25 mouse cellular contexts compared by ENCODE assay signal in the genomic region with DNA sequence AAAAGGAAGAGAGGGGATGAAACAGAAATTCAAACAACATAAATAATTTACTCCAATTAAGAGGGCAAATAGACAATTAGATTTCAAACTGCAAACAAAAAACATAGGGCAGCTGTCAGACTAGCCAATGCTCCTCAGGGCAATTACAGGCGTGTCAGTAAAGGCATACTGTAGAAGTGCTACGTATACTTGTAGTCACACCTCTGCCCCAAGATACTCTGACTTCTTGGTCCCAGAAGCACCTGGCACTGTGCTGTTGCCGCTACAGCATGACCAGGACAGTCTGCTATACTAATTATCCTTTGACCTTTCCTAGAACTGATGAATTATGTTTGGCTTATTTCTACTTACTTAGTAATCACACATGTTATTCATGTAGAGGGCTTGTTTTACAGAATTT. TPM values are rescaled to one million over a fixed set of nuclear protein-coding genes. Genes with fewer than 3 reads are reported as not detected.
DNase-seq lines count a peak whose midpoint lies in the region; ATAC-seq and TF ChIP-seq lines count a peak whose summit lies in the region.
"Had no signal": no experiment of that assay in that cellular context is flagged by ENCODE, and none has a peak within 500 bp of the region (broad histone marks: within the 10 kb centered on the region; RNA-seq: fewer than 3 reads in every experiment).

No protein-coding gene starts in this region.

- DNase-seq in heart, adult 11 months: peak; percentile 9
- DNase-seq in kidney, adult 2 months: peak; percentile 15
- no peak for DNase-seq in kidney, postnatal 25 days
- no peak for DNase-seq in neural tube, embryonic 10.5 days (ENCODE audit: extremely low spot score, low spot score)
- no peak for DNase-seq in lung, adult 2 months
- DNase-seq: adrenal gland, adult 8-10 months; adrenal gland, postnatal 36 days; B cell, adult 2 months; cerebellum, adult 11 months; cerebellum, adult 8-10 months; cerebellum, postnatal 14 days; embryo, embryonic 11 days; gastrocnemius, postnatal 10 days; heart, adult 2 months had no signal

- WGBS in heart, embryonic 11.5 days (ENCODE audit: insufficient replicate concordance): 82% methylated on average over 3 of the region's 3 CpGs
- 55% methylated on average over 3 of the region's 3 CpGs for WGBS in kidney, adult 2 months
- 56% methylated on average over 3 of the region's 3 CpGs for WGBS in neural tube, embryonic 12.5 days
- 52% methylated on average over 3 of the region's 3 CpGs for WGBS in neural tube, embryonic 14.5 days
- WGBS in lung, adult 2 months: 95% methylated on average over 3 of the region's 3 CpGs

- ATAC-seq in heart, embryonic 11.5 days (replicated peaks; ENCODE audit: insufficient number of reproducible peaks, low FRiP score, low TSS enrichment): no peak
- ATAC-seq in neural tube, embryonic 12.5 days (ENCODE audit: low FRiP score, low read depth): peak; percentile 76
- ATAC-seq in neural tube, embryonic 14.5 days (ENCODE audit: low read depth): peak; percentile 66; the same call in 1 of the 2 replicates
- ATAC-seq: CD4-positive, CD25-positive, alpha-beta regulatory T cell, adult 4 months; forebrain, embryonic 14.5 days had no signal

- H3K4me2 ChIP-seq in heart, embryonic 11.5 days: no peak overlapping the region
- no peak overlapping the region for H3K4me2 ChIP-seq in neural tube, embryonic 12.5 days (replicated peaks)
- H3K4me2 ChIP-seq in neural tube, embryonic 14.5 days (ENCODE audit: low read depth, low read length): no peak overlapping the region
- H3K4me2 ChIP-seq: embryonic facial prominence, embryonic 15.5 days; heart, embryonic 12.5 days; hindbrain, embryonic 15.5 days had no signal

- no peak for TF ChIP-seq POLR2A in kidney, adult 2 months (IDR thresholded peaks at IDR 0.05; ENCODE audit: low read depth, low read length)
- no peak for TF ChIP-seq POLR2A in lung, adult 2 months (IDR thresholded peaks at IDR 0.05; ENCODE audit: borderline replicate concordance, extremely low read depth, low read depth, low read length)

- H3K9me3 ChIP-seq in heart, embryonic 11.5 days (replicated peaks; ENCODE audit: control insufficient read depth, low read length): no peaks in the 10 kb centered on the region
- H3K9me3 ChIP-seq in neural tube, embryonic 12.5 days: no peaks in the 10 kb centered on the region
- H3K9me3 ChIP-seq in neural tube, embryonic 14.5 days (ENCODE audit: control insufficient read depth, low read length): no peaks in the 10 kb centered on the region
- H3K9me3 ChIP-seq: embryonic facial prominence, embryonic 15.5 days; forebrain, embryonic 10.5 days; G1E; heart, embryonic 12.5 days; hindbrain, embryonic 15.5 days had no signal

- no peaks in the 10 kb centered on the region for H3K36me3 ChIP-seq in heart, embryonic 11.5 days (ENCODE audit: control insufficient read depth, insufficient read depth, low read length)
- no peaks in the 10 kb centered on the region for H3K36me3 ChIP-seq in kidney, adult 2 months (ENCODE audit: control insufficient read depth, insufficient read depth, low read length)
- H3K36me3 ChIP-seq in neural tube, embryonic 12.5 days: no peaks in the 10 kb centered on the region
- no peaks in the 10 kb centered on the region for H3K36me3 ChIP-seq in neural tube, embryonic 14.5 days (ENCODE audit: control insufficient read depth, insufficient read depth, low read length)
- H3K36me3 ChIP-seq: embryonic facial prominence, embryonic 15.5 days; forebrain, embryonic 10.5 days; G1E; heart, embryonic 12.5 days; hindbrain, embryonic 15.5 days had no signal

- no peak overlapping the region for H3K27ac ChIP-seq in heart, embryonic 11.5 days (ENCODE audit: low read depth, low read length)
- no peak overlapping the region for H3K27ac ChIP-seq in kidney, adult 2 months (ENCODE audit: insufficient read depth, low read depth, low read length)
- H3K27ac ChIP-seq in neural tube, embryonic 12.5 days: no peak overlapping the region
- H3K27ac ChIP-seq in neural tube, embryonic 14.5 days (ENCODE audit: low read depth, low read length): no peak overlapping the region
- H3K27ac ChIP-seq: embryonic facial prominence, embryonic 15.5 days; forebrain, embryonic 10.5 days; heart, adult 2 months; hindbrain, embryonic 15.5 days had no signal

- TF ChIP-seq CTCF in kidney, adult 2 months (conservative IDR thresholded peaks at IDR 0.05; ENCODE audit: insufficient read depth, insufficient read length, low read depth, low read length): no peak
- no peak for TF ChIP-seq CTCF in lung, adult 2 months (IDR thresholded peaks at IDR 0.05; ENCODE audit: insufficient read depth, low read length)

- H3K4me1 ChIP-seq in heart, embryonic 11.5 days (ENCODE audit: control insufficient read depth, insufficient read depth, low read length): no peaks in the 10 kb centered on the region
- no peaks in the 10 kb centered on the region for H3K4me1 ChIP-seq in kidney, adult 2 months (ENCODE audit: control insufficient read depth, insufficient read depth, low read length)
- no peaks in the 10 kb centered on the region for H3K4me1 ChIP-seq in neural tube, embryonic 12.5 days
- no peaks in the 10 kb centered on the region for H3K4me1 ChIP-seq in neural tube, embryonic 14.5 days (ENCODE audit: control insufficient read depth, insufficient read depth, low read length)
- H3K4me1 ChIP-seq in lung, adult 2 months (ENCODE audit: control insufficient read depth, insufficient read depth, low read length): peaks cover 4% of the 10 kb centered on the region
- H3K4me1 ChIP-seq: embryonic facial prominence, embryonic 15.5 days; forebrain, embryonic 10.5 days; heart, embryonic 12.5 days; hindbrain, embryonic 15.5 days had no signal

- no peak overlapping the region for H3K4me3 ChIP-seq in heart, embryonic 11.5 days (ENCODE audit: low read depth, low read length)
- no peak overlapping the region for H3K4me3 ChIP-seq in kidney, adult 2 months (ENCODE audit: insufficient read depth, low read depth, low read length)
- H3K4me3 ChIP-seq in neural tube, embryonic 12.5 days: no peak overlapping the region
- H3K4me3 ChIP-seq in neural tube, embryonic 14.5 days (ENCODE audit: low read depth, low read length): no peak overlapping the region
- H3K4me3 ChIP-seq in lung, adult 2 months (replicated peaks; ENCODE audit: extremely low read depth, low read depth, low read length): no peak overlapping the region
- H3K4me3 ChIP-seq: embryonic facial prominence, embryonic 15.5 days; erythroblast, embryonic 14.5 days; forebrain, embryonic 10.5 days; heart, adult 2 months; heart, embryonic 12.5 days; hindbrain, embryonic 15.5 days had no signal

- H3K27me3 ChIP-seq in heart, embryonic 11.5 days (ENCODE audit: control insufficient read depth, insufficient read depth, low read length): no peaks in the 10 kb centered on the region
- H3K27me3 ChIP-seq in kidney, adult 2 months (replicated peaks; ENCODE audit: control insufficient read depth, insufficient read depth, low read length): no peaks in the 10 kb centered on the region
- no peaks in the 10 kb centered on the region for H3K27me3 ChIP-seq in neural tube, embryonic 12.5 days (replicated peaks)
- no peaks in the 10 kb centered on the region for H3K27me3 ChIP-seq in neural tube, embryonic 14.5 days (ENCODE audit: control insufficient read depth, insufficient read depth, low read length)
- H3K27me3 ChIP-seq: embryonic facial prominence, embryonic 15.5 days; heart, embryonic 12.5 days; hindbrain, embryonic 15.5 days had no signal

- H3K9ac ChIP-seq in heart, embryonic 11.5 days (ENCODE audit: low read depth, low read length): no peak overlapping the region
- H3K9ac ChIP-seq in neural tube, embryonic 12.5 days: no peak overlapping the region
- no peak overlapping the region for H3K9ac ChIP-seq in neural tube, embryonic 14.5 days (replicated peaks; ENCODE audit: low read depth, low read length)
- H3K9ac ChIP-seq: embryonic facial prominence, embryonic 15.5 days; heart, embryonic 12.5 days; hindbrain, embryonic 15.5 days had no signal

RNA-seq across cellular contexts. Expression of gene Me1, which starts 44.5 kb away (rescaled TPM):
- polyA plus RNA-seq in heart, embryonic 11.5 days (2014; fragmentation: Nextera tagmentation; extraction: Ambion mirVana): 34.3 and 41.4 TPM in 2 replicates
- polyA plus RNA-seq in kidney, adult 2 months (2012; rRNA removed): 150 and 153 TPM in 2 replicates
- 23.7 and 26.3 TPM in 2 replicates for polyA plus RNA-seq in neural tube, embryonic 12.5 days (2016; fragmentation: Nextera tagmentation; extraction: Ambion mirVana)
- polyA plus RNA-seq in neural tube, embryonic 14.5 days (2014; fragmentation: Nextera tagmentation; extraction: Ambion mirVana): 49.0 and 53.0 TPM in 2 replicates
- 33.8 and 62.8 TPM in 2 replicates for polyA plus RNA-seq in lung, adult 2 months (2012; rRNA removed)
- polyA plus RNA-seq: CD4-positive, CD25-positive, alpha-beta regulatory T cell, adult 4 months had no signal

Comparison
In these comparisons a context has a peak if more than half of its experiments do, and no peak if none do; other contexts are left out.
1. DNase-seq: peak in heart, adult 11 months (single experiment) and kidney, adult 2 months (single experiment); none in kidney, postnatal 25 days (0 of 2), neural tube, embryonic 10.5 days (single experiment) and lung, adult 2 months (single experiment).